Mouse (Mus musculus) lung, postnatal 0 days (tissue): ENCODE data around the gene Ttc38.

Source experiments
- CTCF ChIP-seq: IDR thresholded peaks from 2 replicates; pipeline ENCODE4 v1.5.1; 2016; ENCODE audit warnings: antibody characterized with exemption, mild to moderate bottlenecking
- EP300 ChIP-seq: IDR thresholded peaks from 2 replicates; pipeline ENCODE4 v1.6.1; 2016; ENCODE audit warnings: antibody characterized with exemption, mild to moderate bottlenecking, control low read depth

DNA sequence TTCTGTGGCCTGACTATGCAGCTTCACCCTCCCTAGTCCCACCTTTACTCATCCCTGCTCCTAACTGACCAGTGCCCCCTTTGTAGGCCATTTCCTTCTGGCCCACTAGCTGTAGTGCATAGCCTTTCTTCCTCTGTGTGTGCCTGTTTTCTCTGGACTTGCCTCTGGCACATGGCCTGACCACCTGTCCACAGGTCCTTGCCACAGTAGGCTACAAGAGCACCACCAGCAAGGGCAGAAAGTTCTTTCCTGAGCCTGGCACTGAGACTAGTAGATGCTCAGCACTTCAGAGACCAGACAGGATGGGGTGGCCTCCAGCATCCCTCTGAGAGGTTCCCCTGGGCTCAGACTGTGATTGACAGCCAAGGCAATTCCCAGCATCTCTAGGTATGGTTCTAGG is 13.0 kb downstream of the Ttc38 start:
- TF ChIP-seq CTCF: no peak
- no peak for TF ChIP-seq EP300
